Mouse (Mus musculus): Measurements from ENCODE around the gene Ly6g6f.

The Ly6g6f gene

GRCm38 (mm10) chr17:35077285-35077684 is 8.1 kb downstream of the Ly6g6f start:
- no peak for DNase-seq

- no peak for DNase-seq
Observed at GRCm38 (mm10) chr17:35076507-35077176, 8.8 kb downstream of the Ly6g6f start, which contains the start of gene Ly6g6e. Ly6g6e (plus strand) TSS chr17:35076902.

- no peak for DNase-seq
Observed at GRCm38 (mm10) chr17:35074097-35074496, 11.3 kb downstream of the Ly6g6f start.

GRCm38 (mm10) chr17:35071454-35071853 is 14.0 kb downstream of the Ly6g6f start:
- DNase-seq = no peak

DNA sequence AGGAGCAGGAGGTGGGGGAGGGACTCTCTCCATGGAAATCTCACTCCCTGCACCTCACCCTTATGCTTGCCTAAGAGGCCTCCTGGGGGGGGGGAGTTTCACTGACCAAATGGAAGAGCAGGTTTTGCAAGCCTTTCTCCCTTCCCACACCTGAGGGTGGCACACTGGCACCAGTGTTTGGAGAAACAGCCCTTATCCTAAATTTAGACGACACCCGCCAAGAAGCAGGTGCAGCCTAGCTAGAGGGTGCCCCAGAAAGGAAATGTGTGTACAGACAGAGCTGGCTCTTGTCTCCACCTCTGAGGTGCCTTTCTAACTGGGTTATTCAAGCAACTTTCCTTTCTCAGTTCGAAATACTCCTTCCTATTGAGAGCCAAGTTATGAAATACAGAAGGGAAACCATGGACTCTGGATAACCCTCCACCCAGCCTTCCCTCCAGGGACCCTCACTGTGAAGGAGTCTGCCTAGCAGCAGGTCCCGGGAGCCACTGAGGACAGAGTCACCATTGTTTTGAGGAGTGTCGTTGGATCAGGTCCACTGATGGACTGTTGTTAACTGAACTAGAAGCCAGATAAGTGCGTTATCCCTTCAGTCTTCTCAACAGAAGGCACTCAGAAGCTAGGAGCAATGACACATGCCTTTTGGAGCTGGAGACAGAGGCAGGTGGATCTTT is 14.7 kb downstream of the Ly6g6f start:
- DNase-seq = no peak

DNA sequence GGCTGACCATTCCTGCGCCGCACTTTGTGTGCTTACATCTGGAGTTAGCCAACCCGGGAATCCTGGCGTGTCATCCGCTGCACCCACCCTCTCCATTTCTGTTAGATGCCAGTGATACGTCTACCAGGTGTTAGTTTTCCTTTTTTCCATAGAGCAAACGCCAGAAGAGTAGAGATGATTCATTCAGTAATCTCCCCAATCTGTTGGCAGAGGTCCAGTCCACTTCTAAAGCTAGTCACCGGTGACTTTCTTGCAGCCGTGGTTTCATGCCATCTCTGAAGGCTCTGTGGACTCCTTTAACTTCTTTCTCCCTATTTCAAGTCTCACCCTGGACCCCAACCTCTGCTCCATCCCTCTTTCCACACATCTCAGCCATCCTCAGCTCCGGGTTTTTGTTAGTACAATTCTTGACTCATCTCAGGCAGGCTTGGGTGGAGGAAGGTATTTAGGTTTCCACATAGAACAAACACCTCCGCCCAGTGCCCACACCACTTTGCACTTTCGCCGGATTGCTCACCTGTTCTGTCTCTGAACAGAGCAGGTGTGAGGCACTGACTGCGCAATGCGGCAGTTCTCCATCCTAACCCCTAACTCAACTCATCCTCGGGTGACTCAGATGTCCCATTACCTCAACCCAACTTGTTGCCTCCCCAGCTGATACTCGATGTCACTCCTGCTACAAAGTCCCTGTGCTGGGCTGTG is 17.0 kb downstream of the Ly6g6f start:
- DNase-seq = no peak

DNA sequence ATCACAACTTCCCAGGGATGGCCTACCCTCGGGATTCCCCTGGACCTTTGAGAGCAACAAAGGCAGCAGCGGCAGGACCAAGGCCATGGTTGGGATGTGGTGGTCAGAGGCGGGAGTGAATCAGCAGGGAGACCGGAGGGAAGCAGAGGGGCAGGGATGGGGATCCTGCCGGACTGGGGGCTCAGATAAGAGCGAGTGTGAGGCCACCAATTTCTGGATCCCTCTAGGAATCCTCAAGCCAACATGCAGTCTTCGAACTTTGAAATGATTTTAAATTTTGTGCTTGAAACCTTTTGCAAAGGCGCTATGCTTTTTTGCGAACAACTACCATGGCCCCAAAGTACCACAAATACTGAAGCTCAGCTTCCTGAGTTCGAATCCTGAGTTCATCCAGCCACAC is 19.3 kb downstream of the Ly6g6f start, which contains the start of gene Mpig6b:
Gene Mpig6b (minus strand): TSS at position 101 of the 400 bp plus-strand sequence.
- DNase-seq = no peak

- peak; percentile 82 for DNase-seq
Observed at GRCm38 (mm10) chr17:35064951-35065947, 20.2 kb downstream of the Ly6g6f start, which contains the start of gene Ly6g6c. Ly6g6c (plus strand) TSS chr17:35065388.

DNA sequence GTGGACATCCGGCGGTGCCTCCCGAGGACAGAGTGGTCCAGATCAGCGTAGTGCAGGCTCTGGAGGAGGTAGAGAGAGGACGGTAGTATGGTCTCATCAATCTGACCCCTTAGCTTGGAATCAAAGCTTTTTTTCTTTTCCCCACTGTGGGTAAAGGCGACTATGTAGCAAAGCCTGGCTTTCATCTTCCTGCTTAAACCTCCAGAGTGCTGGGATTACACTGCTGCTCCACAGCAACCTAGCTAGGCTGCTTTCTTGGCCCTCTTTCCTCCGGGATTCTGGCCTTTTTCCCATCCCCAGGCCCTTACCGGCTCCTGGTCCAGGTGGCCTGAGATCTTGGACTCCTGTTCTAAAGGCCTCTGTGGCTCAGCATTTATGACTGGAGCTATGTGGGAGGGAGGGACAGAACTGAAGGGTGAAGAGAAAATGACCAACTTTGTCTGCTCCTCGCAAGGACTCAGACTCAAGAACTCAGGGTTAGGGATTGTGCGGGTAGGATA is 21.0 kb downstream of the Ly6g6f start:
- DNase-seq = no peak

DNA sequence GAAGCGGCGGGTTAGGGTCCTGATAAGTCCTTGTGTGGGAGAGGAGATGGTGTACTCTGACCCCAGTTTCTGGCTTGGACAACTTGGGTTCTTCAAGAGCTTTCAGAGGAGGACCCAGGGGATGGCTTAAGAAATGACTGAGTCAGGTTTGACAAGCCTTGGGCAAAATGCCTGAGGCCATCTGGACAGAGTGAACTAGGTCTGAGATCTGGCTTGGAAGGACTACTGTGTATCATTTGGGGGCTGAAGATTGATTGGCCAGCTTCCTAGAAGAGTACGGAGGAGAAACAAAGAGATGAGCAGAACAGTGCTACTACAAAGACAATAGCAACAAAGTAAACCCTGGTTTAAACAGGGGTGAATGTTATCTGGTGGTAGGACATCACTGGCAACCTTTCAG is 21.9 kb downstream of the Ly6g6f start:
- no peak for DNase-seq

DNA sequence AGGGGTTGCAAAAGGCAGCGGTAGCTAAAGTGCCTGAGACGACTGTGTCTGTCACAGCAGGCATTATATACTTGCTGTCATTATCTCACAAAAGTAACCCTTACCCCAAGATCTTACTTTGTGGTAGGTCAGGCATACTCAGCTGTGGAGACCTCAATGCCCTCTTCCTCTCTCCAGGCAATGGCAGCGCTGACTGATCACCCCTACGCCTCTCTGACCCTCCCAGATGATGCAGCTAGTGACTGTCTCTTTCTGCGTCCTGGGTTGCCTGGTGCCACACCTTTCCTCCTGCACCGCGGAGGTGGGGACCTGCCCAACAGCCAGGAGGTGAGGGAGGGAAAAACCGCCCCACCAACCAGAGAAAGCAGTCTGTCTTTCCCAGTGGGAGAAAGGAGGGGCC is 24.1 kb downstream of the Ly6g6f start:
- no peak for DNase-seq

GRCm38 (mm10) chr17:35060737-35061297 is 24.6 kb downstream of the Ly6g6f start:
- DNase-seq = peak; percentile 23

- DNase-seq = no peak
Observed at GRCm38 (mm10) chr17:35060071-35060470, 25.3 kb downstream of the Ly6g6f start.

DNA sequence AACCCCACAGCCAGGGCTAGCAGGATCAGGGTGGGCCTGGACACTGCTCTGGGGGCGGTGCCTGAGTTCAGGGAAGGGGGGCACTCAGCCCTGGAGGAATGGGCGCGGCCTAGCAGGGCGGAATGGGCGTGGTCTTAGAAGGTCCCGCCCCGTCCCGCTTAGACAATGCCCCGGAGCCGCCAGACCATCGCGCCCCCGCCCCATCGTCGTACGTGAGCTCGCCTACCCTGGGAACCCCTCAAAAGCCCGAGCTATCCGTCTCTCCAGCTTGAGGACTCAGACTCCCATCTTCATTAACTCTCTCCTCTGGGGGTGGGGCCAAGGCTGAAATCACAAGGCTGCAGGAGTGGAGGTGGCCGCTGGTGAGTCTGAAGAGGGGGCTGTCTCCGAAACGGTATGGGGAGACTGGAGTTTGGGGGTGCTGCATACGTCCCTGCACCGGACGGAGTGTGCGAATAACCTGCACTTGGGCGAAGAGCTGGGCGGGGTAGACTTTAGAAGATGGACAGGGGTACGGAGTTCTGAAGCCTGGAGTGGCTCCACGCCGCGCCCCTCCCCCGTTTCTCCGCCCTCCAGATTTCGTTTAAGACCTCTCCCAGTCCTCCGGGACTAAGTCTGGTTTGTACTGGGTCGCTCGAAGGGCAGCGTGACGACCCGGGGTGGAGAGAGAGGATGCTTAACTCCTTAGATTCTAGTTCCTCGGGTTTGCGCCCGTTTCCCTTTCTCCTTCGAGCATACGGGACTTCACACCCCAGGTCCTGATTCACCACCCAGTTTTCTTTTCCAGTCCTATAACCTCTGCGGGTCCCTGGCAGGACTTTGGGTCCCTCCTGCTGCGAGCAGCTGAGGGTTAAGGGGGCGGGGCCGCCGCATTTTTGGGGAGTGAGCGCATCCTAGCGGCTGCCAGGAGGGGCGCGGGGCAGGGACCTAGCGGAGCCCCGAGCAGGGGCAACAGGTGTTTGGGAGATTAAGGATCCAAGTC is 26.2 kb downstream of the Ly6g6f start, which contains the start of gene Ddah2:
Gene Ddah2 (plus strand): TSS at position 125 of the 982 bp plus-strand sequence.
- DNase-seq = peak; percentile 89

DNA sequence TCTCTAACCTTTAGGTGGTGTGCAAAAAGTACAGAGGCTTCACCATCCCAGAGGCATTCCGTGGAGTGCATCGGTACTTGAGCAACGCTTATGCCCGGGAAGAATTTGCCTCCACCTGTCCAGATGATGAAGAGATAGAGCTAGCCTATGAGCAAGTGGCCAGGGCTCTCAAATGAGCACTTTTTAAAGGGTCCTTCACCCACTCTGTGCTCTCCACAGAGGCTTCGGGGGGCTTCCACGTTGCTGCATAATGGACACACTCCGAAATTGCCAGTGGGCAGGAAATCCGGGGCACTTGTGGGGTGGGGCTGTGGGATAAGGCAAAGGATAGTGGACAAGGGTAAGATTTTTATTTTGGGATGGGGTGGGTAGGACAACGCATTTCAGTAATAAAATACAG is 27.1 kb downstream of the Ly6g6f start:
- DNase-seq = no peak

DNA sequence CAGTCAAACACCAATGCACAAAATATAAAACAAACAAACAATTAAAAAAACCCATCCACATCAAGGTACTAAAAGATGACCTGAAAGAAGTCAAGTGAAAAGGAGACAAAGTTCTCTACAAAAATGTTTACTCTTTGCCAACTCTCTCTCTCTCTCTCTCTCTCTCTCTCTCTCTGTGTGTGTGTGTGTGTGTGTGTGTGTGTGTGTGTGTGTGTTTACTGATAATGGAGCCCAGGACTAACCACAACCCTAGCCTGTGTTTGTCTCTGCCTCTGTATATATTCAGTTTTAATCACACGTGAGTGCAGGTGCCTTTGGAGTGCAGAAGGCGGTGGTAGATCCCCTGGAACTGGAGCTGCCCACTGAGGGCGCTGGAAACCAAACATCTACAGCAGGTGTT is 28.3 kb downstream of the Ly6g6f start:
- DNase-seq = no peak

DNA sequence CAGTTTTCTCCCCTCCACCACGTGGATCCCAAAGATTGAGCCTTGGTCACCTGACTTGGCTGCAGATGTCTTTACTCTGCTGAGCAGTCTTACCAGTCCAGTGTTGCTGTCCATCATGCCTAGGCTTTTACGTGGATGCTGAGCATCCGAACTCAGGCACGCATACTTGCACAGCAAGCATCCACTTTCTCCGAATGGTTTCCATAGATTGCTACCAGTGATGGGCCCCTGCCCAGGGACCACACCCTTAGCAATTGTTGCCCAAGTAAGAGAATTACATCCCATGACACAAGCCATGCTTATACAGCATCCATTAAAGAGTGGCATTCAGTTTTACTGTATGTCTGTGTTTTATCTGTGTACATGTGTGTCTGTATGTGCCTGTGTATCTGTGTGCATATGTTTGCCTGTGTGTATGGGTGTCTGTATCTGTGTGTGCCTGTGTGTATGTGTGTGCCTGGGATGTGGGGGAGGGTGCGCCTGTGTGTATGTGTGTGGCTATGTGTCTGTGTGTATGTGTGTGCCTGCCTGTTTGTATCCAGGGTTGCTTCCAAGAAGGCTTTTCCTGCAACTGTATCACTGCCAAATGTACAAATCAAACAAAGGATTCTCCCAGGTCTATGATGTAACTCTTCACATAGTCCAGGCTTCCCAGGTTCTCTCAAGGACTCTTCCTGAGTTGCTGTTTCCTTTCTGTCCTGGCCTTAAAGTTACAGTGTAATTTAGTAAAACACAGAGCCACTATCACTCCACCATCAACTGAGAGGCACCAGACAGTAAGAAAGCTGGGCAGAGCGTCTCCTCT is 29.5 kb downstream of the Ly6g6f start:
- DNase-seq = no peak

- DNase-seq = no peak
Observed at GRCm38 (mm10) chr17:35052271-35052798, 33.1 kb downstream of the Ly6g6f start.
